Mouse (Mus musculus) spleen, embryonic (tissue): ENCODE measurements around the gene Cnot10.

Experiments used
- CTCF ChIA-PET: fragments of 350-600 bp; sonication (Branson Sonifier 250); formaldehyde crosslinking; loops from one replicate; lab custom pipeline; 2022; lab: Charles Lee

The Cnot10 gene

DNA sequence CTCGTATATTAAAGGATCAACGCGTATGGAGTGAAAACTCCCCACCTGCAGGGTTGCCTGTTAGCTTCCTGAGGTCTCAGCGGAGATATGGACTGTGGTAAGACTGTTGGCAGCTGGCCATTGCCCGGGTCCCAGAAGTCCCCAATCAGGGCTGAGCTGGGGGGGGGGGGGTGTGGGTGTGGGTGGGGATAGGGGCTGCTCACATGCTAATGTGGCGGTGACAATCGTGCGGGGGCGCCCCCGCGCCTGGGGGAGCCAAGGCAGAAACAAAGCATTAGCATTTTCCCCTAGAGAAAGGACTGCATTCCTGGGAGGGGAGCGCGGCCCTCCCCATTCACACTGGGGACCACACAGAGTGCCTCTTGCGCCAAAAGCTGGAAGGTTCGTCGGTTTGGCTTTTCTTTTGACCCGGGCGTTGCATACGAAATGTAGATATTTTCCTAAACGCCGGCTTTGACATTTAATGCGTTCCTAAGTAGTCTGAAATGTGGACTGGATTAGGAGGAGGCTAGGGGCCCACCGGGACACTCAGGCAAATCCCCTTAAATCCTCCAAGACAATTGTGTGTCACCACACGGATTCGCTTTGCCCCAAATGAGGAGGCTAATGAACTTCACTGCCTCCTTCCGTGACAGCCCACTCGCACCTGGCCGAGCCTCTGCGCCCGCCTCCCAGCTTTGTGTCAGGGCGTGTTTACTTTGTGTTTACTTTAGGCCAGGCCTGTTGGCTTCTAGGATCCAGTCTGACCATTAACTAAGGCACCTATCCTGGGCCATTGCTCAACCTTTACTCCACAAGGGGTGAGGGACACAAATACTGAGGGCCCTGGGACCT, 55.6 kb downstream of the Cnot10 start:
- CTCF ChIA-PET, result interaction anchor here (0.6 kb wide), 1 partner anchor 174 kb away, joined by 4 read pairs; no protein-coding TSS in a partner anchor

- CTCF ChIA-PET, result interaction anchor here (0.6 kb wide), 1 partner anchor 9 kb away, joined by 4 read pairs; no protein-coding TSS in a partner anchor
Observed at GRCm38 (mm10) chr9:114583812-114584182, 56.2 kb downstream of the Cnot10 start.

- CTCF ChIA-PET, result no interaction called here
Observed at GRCm38 (mm10) chr9:114578646-114579045, 61.3 kb downstream of the Cnot10 start.

DNA sequence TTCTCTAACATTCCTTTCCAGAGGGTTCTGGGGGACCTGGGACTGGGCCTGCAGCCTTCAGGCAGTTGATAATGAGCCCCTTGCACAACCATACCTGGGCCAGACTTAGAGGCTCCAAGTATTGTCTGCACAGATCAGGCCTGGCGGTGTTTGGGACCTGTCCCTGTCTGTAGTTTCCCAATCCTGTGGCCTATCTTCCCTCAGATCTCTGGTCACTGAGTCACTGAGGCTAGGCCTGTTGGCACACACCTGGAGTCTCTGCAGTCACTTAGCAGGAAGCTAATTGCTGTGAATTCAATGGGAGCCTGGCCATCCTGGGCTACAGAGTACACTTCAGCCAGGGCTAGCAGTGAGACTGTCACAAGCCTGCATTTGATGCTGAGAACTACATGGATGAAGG, 64.0 kb downstream of the Cnot10 start:
- CTCF ChIA-PET, result no interaction called here

DNA sequence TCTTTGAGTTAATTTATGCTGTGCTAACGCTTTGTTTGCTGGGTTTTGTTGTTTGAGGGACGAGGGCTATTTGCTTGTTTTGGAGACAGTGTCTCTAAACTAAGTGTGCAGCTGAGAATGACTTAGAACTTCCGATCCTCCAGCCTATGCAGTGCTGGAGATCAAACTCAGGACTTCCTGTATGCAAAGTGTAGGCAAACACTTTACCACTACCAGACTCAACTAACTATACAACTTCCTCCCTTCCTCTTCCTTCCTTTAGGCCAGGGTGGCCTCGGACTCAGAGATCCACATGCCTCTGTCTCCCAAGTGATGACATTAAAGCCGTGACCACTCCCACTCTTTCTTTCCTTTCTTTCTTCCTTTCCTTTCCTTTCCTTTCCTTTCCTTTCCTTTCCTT, 66.5 kb downstream of the Cnot10 start:
- CTCF ChIA-PET, result no interaction called here

- CTCF ChIA-PET, result interaction anchor here (0.6 kb wide), 1 partner anchor 13 kb away, joined by 3 read pairs; no protein-coding TSS in a partner anchor
Observed at GRCm38 (mm10) chr9:114568682-114569474, 71.1 kb downstream of the Cnot10 start.

GRCm38 (mm10) chr9:114564667-114565066, 75.3 kb downstream of the Cnot10 start:
- CTCF ChIA-PET, result no interaction called here

- CTCF ChIA-PET, result no interaction called here
Observed at GRCm38 (mm10) chr9:114563761-114564606, 76.0 kb downstream of the Cnot10 start, which contains the start of gene Trim71. Gene Trim71, minus strand, starts transcription at chr9:114564369.

- CTCF ChIA-PET, result no interaction called here
Observed at GRCm38 (mm10) chr9:114562919-114563751, 76.8 kb downstream of the Cnot10 start.

GRCm38 (mm10) chr9:114562031-114562918, 77.7 kb downstream of the Cnot10 start:
- CTCF ChIA-PET, result no interaction called here

GRCm38 (mm10) chr9:114561671-114561971, 78.4 kb downstream of the Cnot10 start:
- CTCF ChIA-PET, result no interaction called here

DNA sequence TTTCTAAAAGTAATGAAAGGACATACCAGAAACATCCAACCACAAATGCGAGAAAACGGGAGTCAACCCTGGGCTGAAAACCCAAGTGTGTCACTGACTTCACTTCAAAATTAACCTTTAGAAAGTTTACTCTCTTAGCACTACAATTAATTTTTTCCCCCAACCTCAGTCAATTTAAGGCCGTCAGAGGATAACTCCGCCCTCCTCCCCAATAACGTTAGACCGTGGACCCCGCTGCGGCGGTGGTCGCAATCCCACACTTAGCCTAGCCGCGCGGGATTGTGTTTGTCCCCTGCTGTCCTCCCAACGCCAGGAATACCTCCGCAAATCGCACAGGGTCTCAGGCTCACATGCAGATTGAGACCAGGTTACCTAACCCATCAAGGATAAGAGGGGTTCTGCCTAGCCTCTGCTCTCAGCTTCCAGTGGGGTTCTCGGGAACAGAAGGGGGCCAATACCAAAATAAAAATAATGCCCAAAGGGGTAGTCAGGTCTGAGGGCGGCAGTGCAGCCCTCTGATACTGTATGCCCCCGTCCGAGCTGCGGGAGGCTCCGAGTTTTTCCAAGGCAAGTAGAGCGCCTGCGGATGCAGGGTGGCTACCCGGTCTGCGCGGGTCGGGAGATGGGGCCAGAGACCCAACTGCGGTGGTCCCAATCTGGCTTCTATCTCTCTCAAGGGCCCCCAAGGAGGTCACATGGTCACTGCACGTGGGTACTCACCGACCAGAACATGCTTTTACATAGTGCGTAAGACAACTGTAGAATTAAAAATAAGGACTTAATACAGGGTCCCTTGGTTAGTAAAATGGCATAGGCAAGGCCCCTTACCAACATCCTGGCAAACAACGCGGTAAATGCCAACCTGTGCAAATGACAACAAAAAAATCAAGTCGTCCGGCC, 79.0 kb downstream of the Cnot10 start:
- CTCF ChIA-PET, result no interaction called here

- CTCF ChIA-PET, result interaction anchor here (0.5 kb wide), 1 partner anchor 55 kb away, joined by 9 read pairs; no protein-coding TSS in a partner anchor
Observed at GRCm38 (mm10) chr9:114560141-114560540, 79.8 kb downstream of the Cnot10 start.

DNA sequence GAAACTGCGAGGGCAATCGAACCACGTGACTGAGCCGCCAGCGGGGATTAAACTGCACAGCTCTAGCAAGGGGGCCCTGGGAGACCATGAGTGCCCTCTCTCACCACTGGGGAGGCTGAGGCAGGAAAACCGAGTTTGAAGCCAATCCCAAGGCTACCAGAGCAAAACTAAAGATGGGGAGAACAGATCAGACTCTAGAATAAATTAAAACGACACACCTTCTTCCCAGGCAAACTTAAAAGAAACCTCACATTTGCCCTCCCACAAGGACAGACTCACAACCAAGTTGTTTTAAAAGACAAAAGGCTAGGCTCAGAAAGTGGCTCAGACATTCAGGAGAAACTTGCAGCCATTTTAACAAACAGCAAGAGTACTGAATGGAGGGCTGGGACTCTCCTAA, 82.9 kb downstream of the Cnot10 start:
- CTCF ChIA-PET, result no interaction called here

- CTCF ChIA-PET, result interaction anchor here (0.6 kb wide), 1 partner anchor 12 kb away, joined by 3 read pairs; no protein-coding TSS in a partner anchor
Observed at GRCm38 (mm10) chr9:114556276-114556855, 83.6 kb downstream of the Cnot10 start.

- CTCF ChIA-PET, result no interaction called here
Observed at GRCm38 (mm10) chr9:114554355-114554979, 85.5 kb downstream of the Cnot10 start.

- CTCF ChIA-PET, result no interaction called here
Observed at GRCm38 (mm10) chr9:114553828-114554227, 86.2 kb downstream of the Cnot10 start.

DNA sequence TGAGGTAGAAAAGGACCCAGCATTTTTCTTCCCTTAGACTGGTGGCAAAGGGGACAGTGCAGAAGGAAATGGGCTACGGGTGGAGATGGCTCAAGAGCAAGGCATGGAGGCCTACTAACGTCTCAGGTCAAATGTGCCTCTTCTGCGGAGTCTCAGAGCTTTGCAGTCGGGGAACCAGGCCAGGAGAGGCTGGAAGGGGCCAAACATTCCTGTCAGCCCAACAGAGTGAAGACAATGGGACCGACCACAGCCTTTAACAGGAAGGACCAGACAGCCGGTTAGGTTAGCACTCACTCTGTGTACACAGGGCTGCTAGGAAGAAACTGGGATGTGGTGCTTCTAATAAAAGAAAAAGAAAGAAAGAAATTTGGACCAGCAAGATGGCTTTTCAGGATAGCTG, 90.0 kb downstream of the Cnot10 start:
- CTCF ChIA-PET, result no interaction called here
